Mouse (Mus musculus): ENCODE data around the gene Gm5741.

DNA sequence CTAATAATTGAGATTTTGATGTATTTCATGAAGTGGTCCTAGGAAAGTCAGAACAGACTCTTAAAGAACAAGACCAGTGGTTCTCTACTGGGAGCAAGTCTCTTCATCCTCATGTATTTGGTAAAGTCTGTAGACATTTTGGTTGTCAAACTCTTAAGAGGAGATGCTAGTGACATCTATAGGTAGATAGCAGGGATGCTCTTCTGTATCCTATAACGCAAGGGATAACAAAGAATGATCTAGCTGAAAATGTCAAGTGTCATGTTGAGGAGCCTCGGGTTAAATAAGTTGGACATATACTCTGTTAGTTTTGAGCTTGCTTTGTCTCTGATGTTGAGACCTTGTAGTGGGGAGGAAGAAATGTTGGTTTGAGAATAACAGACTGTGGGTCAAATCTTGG, 39.9 kb downstream of the Gm5741 start:
- TF ChIP-seq CTCF (IDR thresholded peaks at IDR 0.05; ENCODE audit: low read depth) (peak; percentile 24; the same call in 1 of the 2 replicates), EP300 (optimal IDR thresholded peaks at IDR 0.05) (no peak)
